Comparison of ENCODE assay signal across 8 mouse cellular contexts in the genomic region with DNA sequence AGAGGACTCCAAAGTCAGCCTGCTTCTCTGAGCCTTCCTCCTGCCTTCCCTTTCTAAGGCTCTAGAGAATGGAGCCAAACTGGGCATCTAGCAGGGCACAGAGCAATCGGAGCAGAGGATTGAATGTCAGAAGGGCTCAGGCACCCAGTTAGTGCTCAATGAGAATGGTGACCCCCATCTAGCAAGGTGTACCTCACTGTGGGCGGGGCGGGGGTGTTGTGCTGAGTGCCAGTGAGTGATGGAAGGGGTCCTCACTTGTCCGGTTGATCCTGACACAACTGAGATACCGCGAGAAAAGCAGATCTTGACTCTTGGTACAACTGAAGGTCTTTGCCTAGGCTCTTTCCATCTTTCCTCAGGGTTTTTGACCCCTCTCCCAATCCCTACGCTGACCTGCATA. TPM values are rescaled to one million over a fixed set of nuclear protein-coding genes. Genes with fewer than 3 reads are reported as not detected.
DNase-seq lines count a peak whose midpoint lies in the region; ATAC-seq lines count a peak whose summit lies in the region.

No protein-coding gene starts in this region.

- H3K4me3 ChIP-seq in heart, embryonic 10.5 days, result peak overlapping the region; percentile 80
- peak overlapping the region; percentile 85 for H3K4me3 ChIP-seq in liver, embryonic 12.5 days

- ATAC-seq in liver, embryonic 12.5 days, result no peak

- H3K4me2 ChIP-seq in liver, embryonic 12.5 days, result peak overlapping the region; percentile 97

- peak overlapping the region; percentile 82 for H3K9ac ChIP-seq in liver, embryonic 12.5 days

- H3K27me3 ChIP-seq in heart, embryonic 10.5 days (ENCODE audit: insufficient read depth, poor library complexity, severe bottlenecking), result peaks cover 25% of the 10 kb centered on the region
- H3K27me3 ChIP-seq in liver, embryonic 12.5 days (replicated peaks), result no peaks in the 10 kb centered on the region

- 49% methylated on average over 7 of the region's 7 CpGs for WGBS in heart, embryonic 10.5 days
- 29% methylated on average over 7 of the region's 7 CpGs for WGBS in liver, embryonic 12.5 days (ENCODE audit: insufficient replicate concordance)

- intact Hi-C loops in heart, postnatal 25 days (cut with DNase I), result no loop called here

- H3K36me3 ChIP-seq in heart, embryonic 10.5 days, result peaks cover 20% of the 10 kb centered on the region
- peaks cover 32% of the 10 kb centered on the region for H3K36me3 ChIP-seq in liver, embryonic 12.5 days

- peak overlapping the region; percentile 91; the same call in 1 of the 2 replicates for H3K27ac ChIP-seq in heart, embryonic 10.5 days
- H3K27ac ChIP-seq in liver, embryonic 12.5 days, result peak overlapping the region; percentile 92

- DNase-seq in heart, embryonic 10.5 days (ENCODE audit: low spot score), result no peak
- DNase-seq in heart, postnatal 25 days (ENCODE audit: low spot score), result no peak
- DNase-seq in thymus, postnatal 25 days, result peak; percentile 19
- DNase-seq in thymus, postnatal 36 days, result no peak
- DNase-seq in T-cell, adult 2 months (ENCODE audit: low spot score), result no peak
- no peak for DNase-seq in right cerebral cortex, postnatal 10 days (ENCODE audit: low spot score in 2 of 2)
- no peak for DNase-seq in cerebellum, postnatal 25 days

- no peaks in the 10 kb centered on the region for H3K9me3 ChIP-seq in heart, embryonic 10.5 days
- no peaks in the 10 kb centered on the region for H3K9me3 ChIP-seq in liver, embryonic 12.5 days (replicated peaks)

- H3K4me1 ChIP-seq in heart, embryonic 10.5 days, result peaks cover 32% of the 10 kb centered on the region
- peaks cover 44% of the 10 kb centered on the region for H3K4me1 ChIP-seq in liver, embryonic 12.5 days

RNA-seq across cellular contexts. Expression of gene Acaa1a, which starts 0.4 kb away (rescaled TPM):
- polyA plus RNA-seq in heart, embryonic 10.5 days (2016; fragmentation: Nextera tagmentation; extraction: Ambion mirVana), result 86.5 and 91.8 TPM in 2 replicates
- 10 to 100 TPM; 83.0 to 88.6 TPM for total RNA-seq in heart, postnatal 25 days (2021)
- 38.0 and 43.1 TPM in 2 replicates for polyA plus RNA-seq in liver, embryonic 12.5 days (2016; fragmentation: Nextera tagmentation; extraction: Ambion mirVana)

RNA-seq across cellular contexts. Expression of gene Myd88, which starts 2.1 kb away (rescaled TPM):
- polyA plus RNA-seq in heart, embryonic 10.5 days (2016; fragmentation: Nextera tagmentation; extraction: Ambion mirVana), result 11.4 and 11.6 TPM in 2 replicates
- 10 to 100 TPM; 12.2 to 14.3 TPM for total RNA-seq in heart, postnatal 25 days (2021)
- polyA plus RNA-seq in liver, embryonic 12.5 days (2016; fragmentation: Nextera tagmentation; extraction: Ambion mirVana), result 21.3 and 22.2 TPM in 2 replicates

RNA-seq across cellular contexts. Expression of gene Oxsr1, which starts 16.9 kb away (rescaled TPM):
- 12.0 and 13.6 TPM in 2 replicates for polyA plus RNA-seq in heart, embryonic 10.5 days (2016; fragmentation: Nextera tagmentation; extraction: Ambion mirVana)
- 10 to 100 TPM; 43.8 to 44.2 TPM for total RNA-seq in heart, postnatal 25 days (2021)
- 11.1 and 12.2 TPM in 2 replicates for polyA plus RNA-seq in liver, embryonic 12.5 days (2016; fragmentation: Nextera tagmentation; extraction: Ambion mirVana)

RNA-seq across cellular contexts. Expression of gene Xylb, which starts 18.1 kb away (rescaled TPM):
- polyA plus RNA-seq in heart, embryonic 10.5 days (2016; fragmentation: Nextera tagmentation; extraction: Ambion mirVana), result 2.0 and 5.5 TPM in 2 replicates
- total RNA-seq in heart, postnatal 25 days (2021), result under 1 TPM; 0.16 to 0.42 TPM
- 4.6 and 5.0 TPM in 2 replicates for polyA plus RNA-seq in liver, embryonic 12.5 days (2016; fragmentation: Nextera tagmentation; extraction: Ambion mirVana)

RNA-seq across cellular contexts. Expression of gene Slc22a14, which starts 26.2 kb away (rescaled TPM):
- not detected in 2 replicates for polyA plus RNA-seq in heart, embryonic 10.5 days (2016; fragmentation: Nextera tagmentation; extraction: Ambion mirVana)
- total RNA-seq in heart, postnatal 25 days (2021), result under 1 TPM in 1 of 2 experiments, not detected in 1; 0.17 TPM
- polyA plus RNA-seq in liver, embryonic 12.5 days (2016; fragmentation: Nextera tagmentation; extraction: Ambion mirVana), result not detected in 2 replicates
